Comparison of ENCODE assay signal across 8 mouse cellular contexts in the genomic region with DNA sequence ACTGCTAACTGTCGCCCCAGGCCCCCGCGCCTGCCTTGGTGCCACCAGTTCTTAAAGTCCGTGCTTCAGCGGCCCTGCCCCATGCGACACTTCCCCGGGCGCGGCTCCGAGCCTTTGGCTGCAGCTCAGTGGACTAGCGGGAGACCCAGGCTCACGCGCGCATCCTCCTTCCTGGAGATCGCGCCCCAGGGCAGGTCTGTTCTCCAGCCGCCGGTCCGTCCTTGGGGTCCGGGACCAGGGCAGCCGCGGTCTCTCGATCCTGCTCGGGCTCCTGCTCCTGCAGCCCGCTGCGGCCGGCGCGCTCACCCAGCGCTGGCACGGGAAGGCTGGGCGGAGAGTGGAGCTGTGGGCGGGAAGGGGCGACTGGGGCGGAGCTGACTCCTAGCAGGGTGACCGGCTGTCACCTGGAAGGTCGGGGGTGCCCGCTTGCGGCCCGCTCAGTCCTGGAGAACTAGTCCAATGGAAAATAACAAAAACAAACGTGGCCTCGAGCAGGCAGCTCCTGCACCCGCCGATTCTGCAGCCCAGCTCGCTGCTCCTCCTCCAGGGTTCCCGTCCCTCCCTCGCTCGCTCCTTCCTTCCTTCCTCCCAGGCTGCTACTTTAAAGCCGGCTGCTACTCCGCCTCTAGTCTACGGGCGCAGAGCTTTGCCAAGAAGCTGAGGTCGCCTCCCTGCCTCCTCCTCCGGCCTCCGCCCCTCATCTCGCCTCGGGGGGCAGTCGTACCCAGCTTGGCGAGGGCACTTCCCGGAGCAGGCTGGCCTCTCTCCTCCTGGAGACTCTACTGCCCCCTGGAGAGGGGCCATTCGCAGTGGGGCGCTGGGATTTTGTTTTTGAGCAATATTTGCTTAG. TPM values are rescaled to one million over a fixed set of nuclear protein-coding genes. Genes with fewer than 3 reads are reported as not detected.
DNase-seq lines count a peak whose midpoint lies in the region; ATAC-seq and TF ChIP-seq lines count a peak whose summit lies in the region.

A gene (minus strand): TSS at position 673 of the 850 bp plus-strand sequence.

- H3K27me3 ChIP-seq in embryonic facial prominence, embryonic 13.5 days: peaks cover 9% of the 10 kb centered on the region; the same call in 1 of the 2 replicates
- no peaks in the 10 kb centered on the region; the same call in 1 of the 2 replicates for H3K27me3 ChIP-seq in limb, embryonic 15.5 days
- no peaks in the 10 kb centered on the region for H3K27me3 ChIP-seq in midbrain, postnatal 0 days (ENCODE audit: insufficient read depth, low read length)

- DNase-seq in 3134 (ENCODE audit: extremely low read depth, insufficient read length, low spot score): peak; percentile 91
- DNase-seq in adrenal gland, postnatal 25 days: peak; percentile 89
- peak; percentile 82 for DNase-seq in heart, adult 8-10 months (ENCODE audit: low spot score)
- DNase-seq in kidney, adult 9 months: peak; percentile 90
- DNase-seq in midbrain, postnatal 0 days (ENCODE audit: low spot score): peak; percentile 83
- peak; percentile 40 to 50 for DNase-seq in spleen, postnatal 36 days (ENCODE audit: low spot score in 2 of 2)

- H3K9me3 ChIP-seq in embryonic facial prominence, embryonic 13.5 days: no peaks in the 10 kb centered on the region
- no peaks in the 10 kb centered on the region for H3K9me3 ChIP-seq in limb, embryonic 15.5 days
- H3K9me3 ChIP-seq in midbrain, postnatal 0 days (ENCODE audit: low read length): no peaks in the 10 kb centered on the region

- TF ChIP-seq CTCF in midbrain, postnatal 0 days (IDR thresholded peaks at IDR 0.05): peak; percentile 79

- peak within 1 kb of the TSS; percentile 89 for H3K4me3 ChIP-seq in embryonic facial prominence, embryonic 13.5 days
- H3K4me3 ChIP-seq in limb, embryonic 15.5 days: peak within 1 kb of the TSS; percentile 72
- H3K4me3 ChIP-seq in midbrain, postnatal 0 days (ENCODE audit: low read depth, low read length): peak within 1 kb of the TSS; percentile 81

- peak within 1 kb of the TSS; percentile 99 for H3K4me2 ChIP-seq in embryonic facial prominence, embryonic 13.5 days
- H3K4me2 ChIP-seq in limb, embryonic 15.5 days: peak within 1 kb of the TSS; percentile 98
- peak within 1 kb of the TSS; percentile 97 for H3K4me2 ChIP-seq in midbrain, postnatal 0 days (ENCODE audit: low read depth, low read length, poor library complexity, severe bottlenecking)

- peak; percentile 87 for ATAC-seq in embryonic facial prominence, embryonic 13.5 days (ENCODE audit: insufficient number of reproducible peaks, insufficient read depth, low FRiP score, low TSS enrichment, low read depth)
- ATAC-seq in limb, embryonic 15.5 days (ENCODE audit: insufficient number of reproducible peaks, low FRiP score, low TSS enrichment, low read depth): peak; percentile 89
- ATAC-seq in midbrain, postnatal 0 days (ENCODE audit: low FRiP score): peak; percentile 85

- peak within 1 kb of the TSS; percentile 78 for H3K27ac ChIP-seq in embryonic facial prominence, embryonic 13.5 days
- H3K27ac ChIP-seq in limb, embryonic 15.5 days: peak within 1 kb of the TSS; percentile 78
- H3K27ac ChIP-seq in midbrain, postnatal 0 days (ENCODE audit: low read depth, low read length): peak within 1 kb of the TSS; percentile 34; the same call in 1 of the 2 replicates

- peak within 1 kb of the TSS; percentile 82 for H3K9ac ChIP-seq in embryonic facial prominence, embryonic 13.5 days
- H3K9ac ChIP-seq in limb, embryonic 15.5 days: peak within 1 kb of the TSS; percentile 73
- H3K9ac ChIP-seq in midbrain, postnatal 0 days (replicated peaks; ENCODE audit: low read length, poor library complexity, severe bottlenecking): peak within 1 kb of the TSS; percentile 61

- no peaks in the 10 kb centered on the region for H3K36me3 ChIP-seq in embryonic facial prominence, embryonic 13.5 days
- H3K36me3 ChIP-seq in limb, embryonic 15.5 days: no peaks in the 10 kb centered on the region
- H3K36me3 ChIP-seq in midbrain, postnatal 0 days (ENCODE audit: insufficient read depth, low read length): no peaks in the 10 kb centered on the region

- WGBS in embryonic facial prominence, embryonic 13.5 days: under 1% methylated on average over 62 of the region's 62 CpGs
- WGBS in limb, embryonic 15.5 days: under 1% methylated on average over 62 of the region's 62 CpGs
- under 1% methylated on average over 62 of the region's 62 CpGs for WGBS in midbrain, postnatal 0 days

- no peaks in the 10 kb centered on the region; the same call in none of the 2 replicates for H3K4me1 ChIP-seq in embryonic facial prominence, embryonic 13.5 days
- H3K4me1 ChIP-seq in limb, embryonic 15.5 days: peaks cover 8% of the 10 kb centered on the region
- H3K4me1 ChIP-seq in midbrain, postnatal 0 days (ENCODE audit: insufficient read depth, low read length): peaks cover 2% of the 10 kb centered on the region; the same call in 1 of the 2 replicates

RNA-seq across cellular contexts. Expression of the gene that starts here (rescaled TPM):
- 52.8 and 87.6 TPM in 2 replicates for total RNA-seq in adrenal gland, postnatal 25 days (2021)
- 11.1 and 12.8 TPM in 2 replicates for polyA plus RNA-seq in embryonic facial prominence, embryonic 13.5 days (2015; fragmentation: Nextera tagmentation; extraction: Ambion mirVana)
- 100 to 1,000 TPM in 1 of 4 experiments, 10 to 100 TPM in 3; 78.5 to 103 (median 84.6) TPM for total RNA-seq in heart, adult 8-10 months (2022)
- 11.5 and 12.5 TPM in 2 replicates for polyA plus RNA-seq in limb, embryonic 15.5 days (2015; fragmentation: Nextera tagmentation; extraction: Ambion mirVana)
- total RNA-seq in midbrain, postnatal 0 days (2014; rRNA removed): 21.0 and 21.6 TPM in 2 replicates
- 5.7 and 6.0 TPM in 2 replicates for polyA plus RNA-seq in midbrain, postnatal 0 days (2015; fragmentation: Nextera tagmentation; extraction: Ambion mirVana)

Comparison
In these comparisons a context has a peak if more than half of its experiments do, and no peak if none do; other contexts are left out.
1. Peak in every context shown above with its lines: DNase-seq, ATAC-seq, H3K4me3 ChIP-seq and H3K27ac ChIP-seq.